Mouse (Mus musculus) natural killer cell, adult 2 months (primary cell): ENCODE results near the gene Hnf4a.

ENCODE experiments used
- DNase-seq, 2 experiments: peaks; one replicate each; pipeline ENCODE4 v3.0.0; 2022; ENCODE audit warnings: low spot score in 2 of 2

Hnf4a gene

GRCm38 (mm10) chr2:163592084-163592483, 85.5 kb downstream of the Hnf4a start:
- DNase-seq: peak in 1 of 2 experiments; percentile 44

GRCm38 (mm10) chr2:163593636-163594282, 87.2 kb downstream of the Hnf4a start:
- DNase-seq: no peak

DNA sequence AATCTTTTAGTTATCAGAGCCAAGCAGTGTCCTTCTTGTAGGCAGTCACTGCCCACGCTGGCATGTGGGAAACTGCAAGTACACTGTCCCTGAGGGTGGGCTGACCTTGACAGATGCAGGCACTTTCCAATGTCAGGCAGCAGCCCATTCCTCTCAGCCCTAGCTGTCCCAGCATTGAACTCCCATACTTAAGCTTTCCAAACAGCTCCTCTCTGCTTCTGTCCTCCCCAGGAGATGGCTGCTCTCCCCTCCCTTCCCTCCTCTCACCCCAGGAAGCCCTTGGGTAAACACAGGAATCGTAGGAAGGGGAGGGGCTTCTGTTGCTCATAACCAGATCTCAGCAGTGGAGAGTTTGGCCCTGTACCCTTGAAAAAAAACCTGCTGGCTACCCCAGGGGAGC, 88.5 kb downstream of the Hnf4a start:
- no peak for DNase-seq

- no peak for DNase-seq
Observed at GRCm38 (mm10) chr2:163596057-163596872, 89.7 kb downstream of the Hnf4a start.

GRCm38 (mm10) chr2:163596873-163597155, 90.2 kb downstream of the Hnf4a start:
- DNase-seq: no peak

DNA sequence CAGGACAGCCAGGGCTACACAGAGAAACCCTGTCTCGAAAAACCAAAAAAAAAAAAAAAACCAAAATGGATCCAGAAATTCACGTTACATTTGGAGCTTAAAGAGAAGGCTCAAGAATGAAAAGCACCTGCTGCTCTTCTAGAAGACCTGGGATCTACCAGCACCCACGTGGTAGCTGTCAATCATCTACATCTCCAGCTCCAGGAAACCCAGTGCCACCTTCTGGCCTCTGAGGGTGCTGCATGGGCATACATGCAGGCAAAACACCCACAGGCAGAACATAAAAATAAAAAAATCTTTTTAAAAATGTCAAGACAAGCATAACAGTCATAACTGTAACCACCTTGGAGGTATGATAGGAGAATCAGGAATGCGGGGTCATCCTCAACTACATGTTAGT, 91.1 kb downstream of the Hnf4a start:
- peak in 1 of 2 experiments; percentile 75 for DNase-seq

GRCm38 (mm10) chr2:163599226-163599625, 92.6 kb downstream of the Hnf4a start:
- peak; percentile 67 to 80 for DNase-seq

DNA sequence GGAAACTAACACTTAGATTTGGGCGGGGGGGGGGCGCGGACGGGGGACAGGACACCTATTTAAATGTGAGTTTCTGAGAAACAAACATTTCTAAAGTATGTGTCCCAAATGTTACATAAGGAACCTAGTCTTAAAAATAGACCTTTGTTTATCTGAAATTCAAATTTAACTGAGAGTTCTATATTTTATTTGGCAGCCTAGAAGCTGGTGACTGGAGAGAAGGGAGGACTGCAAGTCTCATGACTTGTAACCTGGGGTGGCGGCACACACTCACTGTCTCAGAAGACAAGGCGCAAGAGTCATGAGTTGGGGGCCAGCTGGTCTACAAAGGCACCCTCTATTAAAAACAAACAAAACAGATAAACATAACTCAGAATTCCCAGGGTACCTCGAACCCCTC, 94.5 kb downstream of the Hnf4a start:
- DNase-seq: no peak

GRCm38 (mm10) chr2:163601712-163602100, 95.1 kb downstream of the Hnf4a start:
- no peak for DNase-seq

DNA sequence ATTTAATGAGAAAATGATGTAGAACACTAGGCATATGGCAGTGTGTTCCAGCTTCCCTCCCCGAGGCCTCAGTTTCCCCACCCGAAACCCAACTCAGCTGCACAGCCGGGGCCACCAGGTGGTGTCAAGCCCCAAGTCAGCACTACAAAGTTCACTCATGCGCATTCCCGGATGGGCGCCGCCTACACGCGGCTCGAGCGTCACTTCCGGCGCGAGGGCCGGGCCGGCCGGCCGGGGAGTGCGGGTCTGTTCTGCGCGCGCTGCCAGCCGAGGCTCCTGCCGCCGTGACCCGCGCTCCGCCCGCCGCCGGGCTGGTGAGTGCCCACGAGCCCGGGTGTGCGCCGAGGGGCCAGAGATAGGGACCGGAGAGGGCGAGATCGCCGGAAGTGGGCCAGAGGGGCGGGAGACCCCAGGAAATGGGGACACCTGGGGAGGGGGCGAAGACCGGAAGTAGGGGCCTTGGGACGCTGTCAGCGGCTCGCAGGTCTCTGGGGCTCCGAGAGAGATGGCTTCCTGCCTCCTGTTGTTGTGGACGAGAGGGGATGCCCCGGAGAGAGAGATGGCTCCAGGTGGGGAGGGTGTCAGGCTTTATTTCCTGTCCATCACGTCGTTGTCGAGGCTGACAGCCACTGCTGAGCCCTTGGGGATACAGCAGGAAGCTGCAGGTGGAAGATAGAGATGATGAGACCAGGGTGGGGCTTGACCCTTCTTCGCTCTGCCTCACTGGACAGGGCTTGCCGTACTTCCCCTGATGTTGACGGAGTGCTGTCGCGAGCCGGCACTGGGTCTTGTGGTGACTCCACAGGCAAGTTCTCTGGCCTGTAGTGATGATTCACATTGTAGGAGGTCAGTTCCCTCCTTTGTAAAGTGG, 95.7 kb downstream of the Hnf4a start, which contains the start of gene Ttpal:
Ttpal (plus strand) TSS at position 214 of the 871 bp plus-strand sequence.
- DNase-seq: peak; percentile 88 to 92

DNA sequence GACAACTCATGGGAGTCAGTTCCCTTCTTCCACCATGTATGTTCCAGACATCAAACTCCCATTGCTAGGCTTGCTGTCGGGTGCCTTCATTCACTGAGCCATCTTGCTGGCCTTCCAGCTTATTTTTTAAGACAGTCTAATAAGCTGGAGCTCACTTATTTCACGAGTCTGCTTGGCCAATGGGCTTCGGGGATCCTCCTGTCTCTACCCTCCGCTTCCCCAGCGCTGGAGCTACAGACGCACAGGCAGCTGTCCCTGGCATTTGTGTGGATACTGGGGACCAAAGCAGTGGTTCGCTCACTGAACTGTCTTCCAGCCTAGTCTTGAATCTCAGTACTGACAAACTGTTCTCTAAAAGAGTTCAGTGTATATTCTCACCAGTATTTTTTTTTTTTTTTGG, 99.6 kb downstream of the Hnf4a start:
- DNase-seq: no peak

DNA sequence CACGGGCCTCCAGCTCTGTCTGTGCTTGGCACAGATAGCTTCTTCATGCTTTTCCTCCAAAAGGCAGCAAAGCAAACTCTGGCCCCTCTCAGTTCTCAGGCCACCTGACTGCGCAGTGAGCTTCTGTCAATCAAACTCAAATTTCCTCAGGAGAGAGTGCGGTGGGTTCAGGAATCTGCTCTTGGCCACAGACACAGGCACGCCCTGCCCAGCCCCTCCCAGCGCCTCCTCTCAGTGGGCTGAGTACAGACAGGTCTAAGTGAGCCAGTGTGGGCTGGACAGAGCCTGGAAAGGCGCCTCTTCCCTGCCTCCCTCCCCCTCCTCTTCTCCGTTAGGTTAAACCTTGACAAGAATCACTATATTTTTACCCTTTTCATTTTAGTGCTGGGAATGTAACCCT, 101.4 kb downstream of the Hnf4a start:
- DNase-seq: no peak

DNA sequence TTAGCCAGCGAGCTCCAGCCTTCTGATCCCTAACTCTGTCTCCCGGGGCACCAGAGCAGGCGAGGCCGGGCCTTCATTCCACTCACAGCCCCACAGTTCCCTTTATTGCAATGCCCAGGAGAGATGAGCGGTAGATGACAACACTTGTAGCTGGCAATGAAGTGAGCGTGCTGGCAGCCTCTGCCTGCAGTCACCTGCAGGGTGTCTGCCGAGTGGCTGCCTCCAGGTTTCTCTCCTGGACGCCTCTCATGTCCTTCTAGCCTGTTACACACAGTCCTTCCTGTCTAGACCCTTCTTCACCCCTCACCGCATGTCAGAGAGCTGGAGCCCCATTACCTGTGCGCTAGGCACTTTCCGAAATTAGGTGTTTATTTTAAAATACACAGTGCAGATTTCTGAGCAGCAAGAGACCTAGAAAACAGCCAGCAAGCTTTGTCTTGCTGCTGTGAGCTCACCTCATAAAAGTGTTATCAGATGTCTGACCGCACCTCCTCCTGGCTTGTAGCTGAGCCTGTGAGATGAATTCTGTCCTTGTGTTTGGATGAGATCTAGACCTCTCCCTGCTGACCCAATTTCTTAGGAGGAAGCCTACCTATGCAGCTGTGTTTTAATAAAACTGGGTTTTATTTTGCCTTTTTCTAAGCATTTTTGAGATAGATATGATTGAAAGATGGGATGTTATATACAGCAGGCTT, 102.8 kb downstream of the Hnf4a start:
- no peak for DNase-seq

- DNase-seq: no peak
Observed at GRCm38 (mm10) chr2:163611176-163611575, 104.6 kb downstream of the Hnf4a start.

DNA sequence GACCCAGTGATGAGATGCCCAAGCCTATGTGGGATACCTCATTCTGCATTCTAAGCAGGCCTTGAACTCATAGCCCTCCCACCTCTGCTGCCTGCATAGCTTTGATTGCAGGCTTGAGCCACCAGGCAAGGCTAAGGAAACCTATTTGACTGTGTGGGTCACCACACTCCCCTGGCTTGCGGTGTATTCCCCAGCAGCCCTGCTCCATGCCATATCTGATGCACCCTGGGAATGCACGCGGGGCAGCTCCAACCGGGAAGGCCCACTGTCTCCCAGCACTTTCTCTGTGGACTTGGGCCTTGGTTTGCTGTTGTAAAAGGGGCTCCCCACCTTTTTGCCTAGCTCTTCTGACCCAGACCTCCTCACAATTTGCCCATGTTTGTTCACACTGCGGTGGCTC, 106.6 kb downstream of the Hnf4a start:
- no peak for DNase-seq

DNA sequence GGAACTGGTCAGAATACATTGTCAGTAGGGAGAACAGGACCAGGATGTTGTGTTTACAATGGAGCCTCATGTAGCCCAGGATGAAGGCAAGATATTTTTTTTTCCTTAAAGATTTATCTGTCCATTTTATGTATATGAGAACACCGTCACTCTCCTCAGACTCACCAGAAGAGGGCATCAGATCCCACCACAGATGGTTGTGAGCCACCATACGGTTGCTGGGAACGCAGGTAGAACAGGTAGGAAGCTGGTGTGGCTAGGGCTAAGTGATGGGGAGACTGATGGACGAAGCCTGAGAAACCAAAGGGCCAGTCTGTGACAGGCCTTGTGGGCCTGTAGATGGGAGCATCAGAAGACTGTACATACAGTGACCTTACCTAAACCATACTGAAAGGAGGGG, 107.4 kb downstream of the Hnf4a start:
- DNase-seq: no peak

- no peak for DNase-seq
Observed at GRCm38 (mm10) chr2:163615401-163615800, 108.8 kb downstream of the Hnf4a start.

DNA sequence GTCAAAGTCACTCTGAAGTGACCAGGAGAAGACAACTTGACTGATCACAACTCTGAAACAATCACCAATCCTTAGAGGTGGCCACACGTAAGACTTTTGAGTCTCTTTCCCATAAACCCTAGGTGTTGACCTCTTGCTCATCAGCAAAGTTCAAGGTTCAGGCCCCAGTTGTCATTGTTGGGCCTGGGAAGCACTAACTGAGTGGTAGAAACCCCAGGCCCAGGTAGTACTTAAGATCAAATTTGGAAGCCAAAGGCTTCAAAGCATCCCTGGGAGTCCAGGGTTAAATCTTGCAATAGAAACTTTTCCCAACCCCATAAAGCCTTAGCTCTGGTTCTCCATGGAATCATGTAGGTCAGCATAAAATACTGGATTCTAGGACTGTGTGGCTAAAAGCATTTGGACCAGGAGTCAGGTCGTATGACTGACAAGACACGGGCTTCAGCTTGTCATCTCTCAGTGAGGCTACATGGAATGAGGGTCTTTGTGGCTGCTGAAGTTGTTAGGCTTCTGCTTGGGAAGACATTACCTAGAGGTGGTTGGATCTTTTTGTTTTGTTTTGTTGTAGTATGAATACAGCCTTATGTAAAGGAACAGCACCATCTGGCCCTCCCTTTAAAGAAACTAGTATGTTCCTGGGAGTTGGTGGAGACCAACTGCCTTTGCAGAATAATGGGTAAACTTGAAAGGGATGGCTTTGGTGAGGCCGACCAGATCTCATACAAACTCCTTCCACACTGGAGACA, 109.5 kb downstream of the Hnf4a start:
- no peak for DNase-seq

- DNase-seq: no peak
Observed at GRCm38 (mm10) chr2:163616652-163617227, 110.1 kb downstream of the Hnf4a start.

- DNase-seq: no peak
Observed at GRCm38 (mm10) chr2:163617232-163617863, 110.7 kb downstream of the Hnf4a start.
